7 mouse cellular contexts compared by ENCODE assay signal in the genomic region with DNA sequence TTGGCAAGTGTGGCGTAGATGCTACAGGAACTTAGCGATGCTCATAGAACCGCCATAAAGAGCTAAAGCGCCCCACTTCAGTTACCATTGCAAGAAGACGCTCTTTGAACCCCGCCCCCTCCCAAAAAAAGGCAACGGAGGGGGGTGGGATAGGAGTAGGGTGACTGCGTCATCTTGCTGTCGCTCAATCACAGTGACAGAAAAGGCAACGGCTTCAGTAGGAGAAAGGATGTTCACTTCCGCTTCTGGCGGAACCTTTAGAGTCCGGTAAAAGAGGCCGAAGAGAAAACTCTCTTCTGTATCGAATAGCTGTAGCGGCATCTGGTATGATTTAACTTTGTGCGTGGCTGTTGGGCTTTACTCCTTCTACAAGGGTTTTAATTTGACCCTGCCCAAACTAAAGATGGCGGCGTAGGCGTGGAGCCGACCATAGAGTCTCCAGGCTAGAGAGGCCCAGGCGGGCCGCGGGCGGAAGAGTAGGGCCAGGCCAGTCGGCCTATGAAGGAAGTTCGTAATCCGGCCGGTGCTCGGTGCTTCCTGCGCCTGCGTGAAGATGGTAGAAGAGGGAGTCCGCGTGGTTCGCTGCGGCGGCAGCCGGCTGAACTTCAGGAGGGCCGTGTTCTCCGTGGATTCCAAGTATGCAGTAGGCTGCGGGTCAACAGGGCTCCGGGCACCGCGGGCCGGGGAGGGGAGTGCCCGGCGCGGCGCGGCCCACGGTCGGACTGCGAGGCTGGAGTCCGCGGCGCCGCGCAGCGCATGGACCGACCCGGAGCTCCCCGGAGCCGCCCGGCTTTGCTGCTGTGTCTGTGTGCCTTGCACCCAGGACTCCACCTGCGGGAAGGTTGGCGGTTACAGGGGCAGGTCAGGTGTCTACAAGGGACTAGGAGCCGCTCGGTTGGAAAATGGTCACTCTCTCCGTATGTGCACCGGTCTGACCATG. TPM values are rescaled to one million over a fixed set of nuclear protein-coding genes. Genes with fewer than 3 reads are reported as not detected.
DNase-seq lines count a peak whose midpoint lies in the region; ATAC-seq lines count a peak whose summit lies in the region.

A gene (plus strand): TSS at position 198 of the 940 bp plus-strand sequence.

- H3K4me2 ChIP-seq in embryonic facial prominence, embryonic 11.5 days (ENCODE audit: low read depth, low read length): peak within 1 kb of the TSS; percentile 57
- H3K4me2 ChIP-seq in midbrain, embryonic 13.5 days (replicated peaks): peak within 1 kb of the TSS; percentile 83

- H3K36me3 ChIP-seq in embryonic facial prominence, embryonic 11.5 days (replicated peaks; ENCODE audit: control insufficient read depth, insufficient read depth, low read depth, low read length): no peaks in the 10 kb centered on the region; the same call in 1 of the 2 replicates
- peaks cover 29% of the 10 kb centered on the region for H3K36me3 ChIP-seq in limb, embryonic 10.5 days
- peaks cover 10% of the 10 kb centered on the region; the same call in 1 of the 2 replicates for H3K36me3 ChIP-seq in midbrain, embryonic 13.5 days

- H3K9ac ChIP-seq in embryonic facial prominence, embryonic 11.5 days (replicated peaks; ENCODE audit: low read length): peak within 1 kb of the TSS; percentile 94
- peak within 1 kb of the TSS; percentile 85 for H3K9ac ChIP-seq in midbrain, embryonic 13.5 days (replicated peaks)

- H3K27ac ChIP-seq in embryonic facial prominence, embryonic 11.5 days (replicated peaks; ENCODE audit: low read depth, low read length): peak within 1 kb of the TSS; percentile 66
- H3K27ac ChIP-seq in limb, embryonic 10.5 days: peak within 1 kb of the TSS; percentile 95
- H3K27ac ChIP-seq in midbrain, embryonic 13.5 days: peak within 1 kb of the TSS; percentile 93

- H3K4me3 ChIP-seq in embryonic facial prominence, embryonic 11.5 days (ENCODE audit: low read depth, low read length): peak within 1 kb of the TSS; percentile 92
- peak within 1 kb of the TSS; percentile 96 for H3K4me3 ChIP-seq in limb, embryonic 10.5 days
- H3K4me3 ChIP-seq in midbrain, embryonic 13.5 days (replicated peaks): peak within 1 kb of the TSS; percentile 71

- no peaks in the 10 kb centered on the region for H3K27me3 ChIP-seq in embryonic facial prominence, embryonic 11.5 days (ENCODE audit: control insufficient read depth, insufficient read depth, low read length)
- H3K27me3 ChIP-seq in limb, embryonic 10.5 days (ENCODE audit: low read depth, poor library complexity, severe bottlenecking): no peaks in the 10 kb centered on the region
- H3K27me3 ChIP-seq in midbrain, embryonic 13.5 days: no peaks in the 10 kb centered on the region

- WGBS in embryonic facial prominence, embryonic 11.5 days: under 1% methylated on average over 70 of the region's 70 CpGs
- under 1% methylated on average over 70 of the region's 70 CpGs for WGBS in limb, embryonic 10.5 days
- WGBS in midbrain, embryonic 13.5 days: under 1% methylated on average over 69 of the region's 70 CpGs

- ATAC-seq in embryonic facial prominence, embryonic 11.5 days (replicated peaks; ENCODE audit: insufficient number of reproducible peaks, low FRiP score, low TSS enrichment, low read depth): peak; percentile 100
- ATAC-seq in granulocyte monocyte progenitor cell, adult 5-6 weeks (replicated peaks; ENCODE audit: poor library complexity, severe bottlenecking): peak; percentile 97
- peak; percentile 100 for ATAC-seq in midbrain, embryonic 13.5 days

- H3K4me1 ChIP-seq in embryonic facial prominence, embryonic 11.5 days (ENCODE audit: control insufficient read depth, insufficient read depth, low read length): no peaks in the 10 kb centered on the region
- H3K4me1 ChIP-seq in limb, embryonic 10.5 days: peaks cover 15% of the 10 kb centered on the region
- H3K4me1 ChIP-seq in midbrain, embryonic 13.5 days (replicated peaks): peaks cover 19% of the 10 kb centered on the region

- H3K9me3 ChIP-seq in embryonic facial prominence, embryonic 11.5 days (replicated peaks; ENCODE audit: control insufficient read depth, low read length): no peaks in the 10 kb centered on the region
- H3K9me3 ChIP-seq in limb, embryonic 10.5 days (replicated peaks): no peaks in the 10 kb centered on the region
- no peaks in the 10 kb centered on the region for H3K9me3 ChIP-seq in midbrain, embryonic 13.5 days

- peak; percentile 96 for DNase-seq in adrenal gland, postnatal 14 days
- DNase-seq in embryonic facial prominence, embryonic 11.5 days (ENCODE audit: low spot score): peak; percentile 97
- peak; percentile 95 for DNase-seq in kidney, adult 11 months
- peak; percentile 95 for DNase-seq in limb, embryonic 10.5 days (ENCODE audit: low spot score)
- peak; percentile 87 for DNase-seq in spleen, adult 12 weeks (ENCODE audit: low spot score)

RNA-seq across cellular contexts. Expression of the gene that starts here (rescaled TPM):
- 44.4 and 48.6 TPM in 2 replicates for total RNA-seq in adrenal gland, postnatal 14 days (2021)
- polyA plus RNA-seq in embryonic facial prominence, embryonic 11.5 days (2014; fragmentation: Nextera tagmentation; extraction: Ambion mirVana): 102 and 114 TPM in 2 replicates
- 87.2 and 136 TPM in 2 replicates for total RNA-seq in granulocyte monocyte progenitor cell, adult 5-6 weeks (2014; fragmentation: Nextera tagmentation)
- 102 and 114 TPM in 2 replicates for total RNA-seq in granulocyte monocyte progenitor cell, adult 5-6 weeks (2017)
- polyA plus RNA-seq in limb, embryonic 10.5 days (2016; fragmentation: Nextera tagmentation; extraction: Ambion mirVana): 100 and 104 TPM in 2 replicates
- 61.8 and 74.1 TPM in 2 replicates for polyA plus RNA-seq in midbrain, embryonic 13.5 days (2015; fragmentation: Nextera tagmentation; extraction: Ambion mirVana)

Comparison
In these comparisons a context has a peak if more than half of its experiments do, and no peak if none do; other contexts are left out.
1. Peak in every context shown above with its lines: DNase-seq, ATAC-seq, H3K4me3 ChIP-seq and H3K27ac ChIP-seq.